Mouse (Mus musculus) heart, postnatal 10 days (tissue): ENCODE measurements at regions not wholly inside any gene's neighbourhood (a gene's known extent, or its start where the extent isn't known, plus 50 kb on each side); places are given as distances from the start of the nearest gene placed in this dataset.

Experiments
- DNase-seq, 2 experiments: peaks; one replicate each; pipeline ENCODE4 v3.0.0; 2021
- intact Hi-C: fragments of 180-260 bp; cut with DNase I; formaldehyde crosslinking; loops from one replicate; pipeline ENCODE4 v1.15.1; 2025

GRCm38 (mm10) chr11:51911481-51911880 is 54.0 kb upstream of the Jade2 start:
- no peak for DNase-seq
- intact Hi-C loops = no loop called here

GRCm38 (mm10) chr11:51915656-51916032 is 51.8 kb upstream of the Cdkn2aipnl start:
- DNase-seq = peak in 1 of 2 experiments; percentile 31
- intact Hi-C loops = loop anchor here (2.0 kb wide), 1 partner anchor 59 kb away; the partner anchor contains the start of gene Jade2

GRCm38 (mm10) chr11:51916033-51916929 is 51.2 kb upstream of the Cdkn2aipnl start:
- intact Hi-C loops = loop anchor here (2.0 kb wide), 1 partner anchor 59 kb away; the partner anchor contains the start of gene Jade2

More at GRCm38 (mm10) chr11:51916033-51916929, 51.2 kb upstream of the Cdkn2aipnl start:
- peak; percentile 95 to 96 for DNase-seq
